Mouse (Mus musculus) small intestine, adult 2 months (tissue): ENCODE data around the gene Pou3f3. TPM values are rescaled to one million over a fixed set of nuclear protein-coding genes. Genes with fewer than 3 reads are reported as not detected.

ENCODE experiments used
- H3K27ac ChIP-seq: fragments of 200-500 bp; 2 replicates; pipeline ENCODE4 v1.5.1; 2012; ENCODE audit warnings: low read depth, low read length, control low read depth, inconsistent platforms; ENCODE audit not compliant: insufficient read depth
- H3K27me3 ChIP-seq: fragments of 200-500 bp; 2 replicates; pipeline ENCODE4 v1.6.1; 2012; ENCODE audit warnings: mild to moderate bottlenecking, moderate library complexity, low read length, inconsistent platforms; ENCODE audit not compliant: control insufficient read depth, insufficient read depth
- H3K36me3 ChIP-seq: fragments of 200-500 bp; 2 replicates; pipeline ENCODE4 v1.6.1; 2012; ENCODE audit warnings: mild to moderate bottlenecking, low read length, control low read depth, inconsistent platforms; ENCODE audit not compliant: control insufficient read depth, insufficient read depth
- H3K4me1 ChIP-seq: fragments of 200-500 bp; 2 replicates; pipeline ENCODE4 v1.6.1; 2012; ENCODE audit warnings: low read length, inconsistent platforms, mixed read lengths; ENCODE audit not compliant: control insufficient read depth, insufficient read depth, insufficient read length
- H3K4me3 ChIP-seq: fragments of 200-500 bp; 2 replicates; pipeline ENCODE4 v1.5.1; 2012; ENCODE audit warnings: low read depth, mild to moderate bottlenecking, control low read depth, inconsistent platforms, low read length, moderate library complexity
- CTCF ChIP-seq: fragments of 200-500 bp; IDR thresholded peaks from 2 replicates; pipeline ENCODE4 v1.5.1; 2012; ENCODE audit warnings: low read depth, mild to moderate bottlenecking, control low read depth, inconsistent platforms, low read length, moderate library complexity, mixed read lengths; ENCODE audit not compliant: insufficient replicate concordance, insufficient read length; ENCODE audit errors: extremely low read depth
- POLR2A ChIP-seq: fragments of 200-500 bp; IDR thresholded peaks from 2 replicates; pipeline ENCODE4 v1.6.1; 2012; ENCODE audit warnings: low read depth, mild to moderate bottlenecking, control low read depth, inconsistent platforms, low read length, moderate library complexity
- WGBS: fragments of 180-500 bp; shearing (Covaris S2); methylation state at CpG from one replicate; pipeline ENCODE4 v1.1.7; 2018; 5-methylcytosine and 5-hydroxymethylcytosine counted together
- polyA plus RNA-seq: library from polyadenylated mRNA; depleted of rRNA; stranded (reverse); fragments of >200 nt; gene quantifications from 2 replicates; pipeline ENCODE4 v1.2.3, GENCODE M21; 2012

Gene Pou3f3
- polyA plus RNA-seq, 1 experiment: not detected

- Histone ChIP-seq H3K4me1 (peaks cover 11% of the 10 kb centered on the region), H3K27me3 (peaks cover 73% of the 10 kb centered on the region), H3K4me3 (peak overlapping the region; percentile 30), H3K27ac (no peak overlapping the region), H3K36me3 (no peaks in the 10 kb centered on the region)
- no peak for TF ChIP-seq CTCF
- TF ChIP-seq POLR2A: no peak
- WGBS: 2% methylated on average over 26 of the region's 26 CpGs
These were observed 1.3 kb upstream of the Pou3f3 start for GRCm38 (mm10) chr1:42694290-42694664.

- WGBS: 2% methylated on average over 56 of the region's 60 CpGs
- Histone ChIP-seq H3K36me3 (no peaks in the 10 kb centered on the region), H3K27me3 (peaks cover 71% of the 10 kb centered on the region), H3K4me3 (peak overlapping the region; percentile 30), H3K4me1 (peaks cover 11% of the 10 kb centered on the region), H3K27ac (no peak overlapping the region)
- TF ChIP-seq CTCF (no peak), POLR2A (no peak)
These were observed 647 bp upstream of the Pou3f3 start for GRCm38 (mm10) chr1:42694665-42695577.

- no peak for TF ChIP-seq POLR2A
- no peak for TF ChIP-seq CTCF
- H3K27ac ChIP-seq: no peak overlapping the region
These were observed 933 bp downstream of the Pou3f3 start for GRCm38 (mm10) chr1:42696371-42697031.

GRCm38 (mm10) chr1:42697321-42697755, 1.8 kb downstream of the Pou3f3 start:
- TF ChIP-seq CTCF: no peak
- TF ChIP-seq POLR2A: no peak
- Histone ChIP-seq H3K27ac (no peak overlapping the region), H3K27me3 (peaks cover 76% of the 10 kb centered on the region), H3K36me3 (no peaks in the 10 kb centered on the region), H3K4me3 (peak overlapping the region; percentile 24; the same call in 1 of the 2 replicates), H3K4me1 (peaks cover 11% of the 10 kb centered on the region)
- 3% methylated on average over 39 of the region's 58 CpGs for WGBS

More at GRCm38 (mm10) chr1:42696371-42697031, 933 bp downstream of the Pou3f3 start:
- Histone ChIP-seq H3K4me3 (peak overlapping the region; percentile 5; the same call in 1 of the 2 replicates), H3K4me1 (peaks cover 11% of the 10 kb centered on the region), H3K27me3 (peaks cover 73% of the 10 kb centered on the region), H3K36me3 (no peaks in the 10 kb centered on the region)
- WGBS: 3% methylated on average over 50 of the region's 62 CpGs

GRCm38 (mm10) chr1:42697756-42698583, 2.4 kb downstream of the Pou3f3 start:
- H3K4me1 ChIP-seq: peaks cover 11% of the 10 kb centered on the region
- H3K36me3 ChIP-seq: no peaks in the 10 kb centered on the region
- peaks cover 76% of the 10 kb centered on the region for H3K27me3 ChIP-seq
- no peak overlapping the region for H3K27ac ChIP-seq
- WGBS: 2% methylated on average over 80 of the region's 80 CpGs
- no peak for TF ChIP-seq CTCF
- TF ChIP-seq POLR2A: no peak
- peak overlapping the region; percentile 27 for H3K4me3 ChIP-seq

GRCm38 (mm10) chr1:42698584-42699333, 3.2 kb downstream of the Pou3f3 start:
- TF ChIP-seq POLR2A (no peak), CTCF (no peak)
- WGBS: 2% methylated on average over 57 of the region's 57 CpGs
- Histone ChIP-seq H3K36me3 (no peaks in the 10 kb centered on the region), H3K27me3 (peaks cover 77% of the 10 kb centered on the region), H3K4me1 (peaks cover 11% of the 10 kb centered on the region), H3K27ac (no peak overlapping the region), H3K4me3 (peak overlapping the region; percentile 27)
